Comparison of ENCODE assay signal across 8 mouse cellular contexts in genomic region chr14:76876015-76876414, GRCm38 (mm10).
DNase-seq lines count a peak whose midpoint lies in the region; ATAC-seq and TF ChIP-seq lines count a peak whose summit lies in the region.

No protein-coding gene starts in this region.

- no peaks in the 10 kb centered on the region for H3K36me3 ChIP-seq in hindbrain, postnatal 0 days (ENCODE audit: insufficient read depth, low read length)
- H3K36me3 ChIP-seq in hindbrain, embryonic 12.5 days = no peaks in the 10 kb centered on the region
- no peaks in the 10 kb centered on the region for H3K36me3 ChIP-seq in ES-E14 (ENCODE audit: control insufficient read depth, insufficient read depth, low read length, poor library complexity, severe bottlenecking)
- H3K36me3 ChIP-seq in heart, postnatal 0 days (replicated peaks; ENCODE audit: control insufficient read depth, insufficient read depth, low read length) = no peaks in the 10 kb centered on the region

- H3K9me3 ChIP-seq in hindbrain, postnatal 0 days (ENCODE audit: low read length) = no peaks in the 10 kb centered on the region
- no peaks in the 10 kb centered on the region for H3K9me3 ChIP-seq in hindbrain, embryonic 12.5 days (replicated peaks)
- no peaks in the 10 kb centered on the region for H3K9me3 ChIP-seq in ES-E14 (ENCODE audit: control insufficient read depth, insufficient read depth, low read depth, low read length)
- no peaks in the 10 kb centered on the region for H3K9me3 ChIP-seq in heart, postnatal 0 days (replicated peaks; ENCODE audit: control insufficient read depth, low read length)

- H3K27me3 ChIP-seq in hindbrain, postnatal 0 days (ENCODE audit: insufficient read depth, low read length) = no peaks in the 10 kb centered on the region
- H3K27me3 ChIP-seq in hindbrain, embryonic 12.5 days = no peaks in the 10 kb centered on the region
- no peaks in the 10 kb centered on the region for H3K27me3 ChIP-seq in heart, postnatal 0 days (ENCODE audit: control insufficient read depth, insufficient read depth, low read length)

- no peak for ATAC-seq in hindbrain, postnatal 0 days
- ATAC-seq in hindbrain, embryonic 12.5 days (ENCODE audit: low FRiP score) = no peak
- no peak for ATAC-seq in heart, postnatal 0 days (ENCODE audit: insufficient read depth, low read depth)

- H3K9ac ChIP-seq in hindbrain, postnatal 0 days (replicated peaks; ENCODE audit: low read length) = no peak overlapping the region
- no peak overlapping the region for H3K9ac ChIP-seq in hindbrain, embryonic 12.5 days
- no peak overlapping the region for H3K9ac ChIP-seq in ES-E14 (ENCODE audit: insufficient read depth, low read depth, low read length, poor library complexity, severe bottlenecking)
- no peak overlapping the region for H3K9ac ChIP-seq in heart, postnatal 0 days (replicated peaks; ENCODE audit: low read depth, low read length)

- 48% methylated on average over 7 of the region's 7 CpGs for WGBS in hindbrain, postnatal 0 days
- 52% methylated on average over 7 of the region's 7 CpGs for WGBS in hindbrain, embryonic 12.5 days
- WGBS in heart, postnatal 0 days = 48% methylated on average over 7 of the region's 7 CpGs

- no peak for TF ChIP-seq EP300 in heart, postnatal 0 days (IDR thresholded peaks at IDR 0.05; ENCODE audit: low read depth)

- in situ Hi-C loops in ES-E14 (cut with MboI; ENCODE audit: low sequenced_read_pairs in 2 of 2, unreplicated experiment in 2 of 2) = loop anchor here (10.0 to 25.0 kb wide), 2 partner anchors 364 to 371 kb away; no protein-coding TSS in a partner anchor

- TF ChIP-seq CTCF in hindbrain, postnatal 0 days (IDR thresholded peaks at IDR 0.05; ENCODE audit: low read depth) = peak; percentile 82
- TF ChIP-seq CTCF in heart, postnatal 0 days (IDR thresholded peaks at IDR 0.05; ENCODE audit: low read depth) = peak; percentile 84

- H3K4me2 ChIP-seq in hindbrain, postnatal 0 days (ENCODE audit: low read depth, low read length) = no peak overlapping the region
- H3K4me2 ChIP-seq in hindbrain, embryonic 12.5 days (replicated peaks) = no peak overlapping the region
- no peak overlapping the region for H3K4me2 ChIP-seq in heart, postnatal 0 days (ENCODE audit: low read depth, low read length)

- peaks cover 9% of the 10 kb centered on the region for H3K4me1 ChIP-seq in hindbrain, postnatal 0 days (ENCODE audit: insufficient read depth, low read length)
- peaks cover 21% of the 10 kb centered on the region for H3K4me1 ChIP-seq in hindbrain, embryonic 12.5 days
- no peaks in the 10 kb centered on the region for H3K4me1 ChIP-seq in ES-E14 (ENCODE audit: control insufficient read depth in 2 of 2, insufficient read depth in 2 of 2, low read length in 2 of 2, poor library complexity in 1 of 2)
- H3K4me1 ChIP-seq in heart, postnatal 0 days (ENCODE audit: control insufficient read depth, insufficient read depth) = peaks cover 22% of the 10 kb centered on the region; the same call in 1 of the 2 replicates

- no peak overlapping the region for H3K27ac ChIP-seq in hindbrain, postnatal 0 days
- no peak overlapping the region for H3K27ac ChIP-seq in hindbrain, embryonic 12.5 days
- H3K27ac ChIP-seq in ES-E14 (ENCODE audit: insufficient read depth, low read depth, low read length, poor library complexity, severe bottlenecking) = no peak overlapping the region
- H3K27ac ChIP-seq in heart, postnatal 0 days (ENCODE audit: low read depth) = no peak overlapping the region

- no peak overlapping the region for H3K4me3 ChIP-seq in hindbrain, postnatal 0 days (ENCODE audit: low read length)
- no peak overlapping the region for H3K4me3 ChIP-seq in hindbrain, embryonic 12.5 days
- H3K4me3 ChIP-seq in ES-E14 (ENCODE audit: insufficient read depth in 1 of 2, low read depth in 1 of 2, low read length in 2 of 2, poor library complexity in 1 of 2, severe bottlenecking in 1 of 2) = no peak overlapping the region
- H3K4me3 ChIP-seq in heart, postnatal 0 days (ENCODE audit: low read depth, low read length) = no peak overlapping the region

- DNase-seq in hindbrain, postnatal 0 days (ENCODE audit: low spot score) = peak; percentile 77
- DNase-seq in ES-E14 (ENCODE audit: low read depth, low spot score) = peak; percentile 13
- DNase-seq in cerebellum, adult 9-10 months = peak; percentile 76
- peak; percentile 70 for DNase-seq in heart, postnatal 0 days (ENCODE audit: low spot score)
- DNase-seq in layer of hippocampus, adult 9-10 months (ENCODE audit: low spot score) = peak; percentile 75
- DNase-seq in lung, postnatal 25 days (ENCODE audit: low spot score) = peak; percentile 76
- DNase-seq in thymus, postnatal 10 days (ENCODE audit: low spot score in 2 of 2) = peak; percentile 5 to 58

TF ChIP-seq in ES-E14, 5 proteins besides CTCF, POLR2A, EP300 and RAD21:
- TF ChIP-seq ZC3H11A (IDR thresholded peaks at IDR 0.05; ENCODE audit: borderline replicate concordance, low read depth, low read length) (peak; percentile 46; the same call in 1 of the 2 replicates), ZNF384 (IDR thresholded peaks at IDR 0.05; ENCODE audit: low read depth, low read length) (no peak)
TF ChIP-seq in ES-E14: peak in this region for 1.

Comparison
In these comparisons a context has a peak if more than half of its experiments do, and no peak if none do; other contexts are left out.
1. DNase-seq: peak in every context shown above with its lines; median percentile 77 in hindbrain, postnatal 0 days; 76 in cerebellum, adult 9-10 months; 76 in lung, postnatal 25 days; 75 in layer of hippocampus, adult 9-10 months; 70 in heart, postnatal 0 days; 32 in thymus, postnatal 10 days; 13 in ES-E14.